Mouse (Mus musculus) naive thymus-derived CD4-positive, alpha-beta T cell, adult 5 months (primary cell): Measurements from ENCODE around the gene Csn3. TPM values are rescaled to one million over a fixed set of nuclear protein-coding genes. Genes with fewer than 3 reads are reported as not detected.

Experiments used
- polyA plus RNA-seq: library from polyadenylated mRNA; unstranded; fragments of 100-300 nt; shearing (Covaris generic); gene quantifications from one replicate; pipeline ENCODE4 v1.2.1, GENCODE M21; 2017

Csn3 gene
- polyA plus RNA-seq: not detected

GRCm38 (mm10) chr5:87925372-87925771 is at the start of gene Csn3:
TSS of gene Csn3 (plus strand) at chr5:87925579.

GRCm38 (mm10) chr5:87884729-87885128 is 40.6 kb upstream of the Csn3 start, which contains the start of gene Odam:
TSS of gene Odam (plus strand) at chr5:87885029.

GRCm38 (mm10) chr5:87969201-87969600 is 43.8 kb downstream of the Csn3 start, which contains the start of the genes 2310003L06Rik and Gm28434:
TSS of gene 2310003L06Rik (plus strand) at chr5:87969459.
TSS of gene Gm28434 (plus strand) at chr5:87969517.

GRCm38 (mm10) chr5:87979139-87979538 is 53.8 kb downstream of the Csn3 start, which contains the start of gene Cabs1:
TSS of gene Cabs1 (plus strand) at chr5:87979439.

Other genes starting within 250 kb of the Csn3 start
- gene Csn2, start 225.9 kb upstream of the Csn3 start, polyA plus RNA-seq: not detected
- gene Csn1s2a, start 151.0 kb upstream of the Csn3 start, polyA plus RNA-seq: not detected
- gene Csn1s2b, start 117.5 kb upstream of the Csn3 start, polyA plus RNA-seq: not detected
- gene Prr27, start 99.9 kb upstream of the Csn3 start, polyA plus RNA-seq: not detected
- gene Odam, start 40.5 kb upstream of the Csn3 start, polyA plus RNA-seq: not detected
- gene 2310003L06Rik, start 43.9 kb downstream of the Csn3 start, polyA plus RNA-seq: 0.21 TPM
- gene Gm28434, start 43.9 kb downstream of the Csn3 start, polyA plus RNA-seq: not detected
- not detected for gene Cabs1, start 53.9 kb downstream of the Csn3 start, polyA plus RNA-seq
- gene Smr3a, start 77.0 kb downstream of the Csn3 start, polyA plus RNA-seq: not detected
- not detected for gene Smr2, start 161.0 kb downstream of the Csn3 start, polyA plus RNA-seq
- not detected for gene Gm11116, start 186.0 kb downstream of the Csn3 start, polyA plus RNA-seq
- gene Gm11115, start 228.5 kb downstream of the Csn3 start, polyA plus RNA-seq: not detected